ENCODE assay signal across 9 mouse cellular contexts in genomic region chrX:74367512-74367911, GRCm38 (mm10). TPM values are rescaled to one million over a fixed set of nuclear protein-coding genes. Genes with fewer than 3 reads are reported as not detected.
DNase-seq lines count a peak whose midpoint lies in the region; ATAC-seq and TF ChIP-seq lines count a peak whose summit lies in the region.
"Had no signal": no experiment of that assay in that cellular context is flagged by ENCODE, and none has a peak within 500 bp of the region (broad histone marks: within the 10 kb centered on the region; RNA-seq: fewer than 3 reads in every experiment).

No protein-coding gene starts in this region.

- 71% methylated on average over 10 of the region's 10 CpGs for WGBS in embryonic facial prominence, embryonic 12.5 days
- WGBS in hindbrain, embryonic 16.5 days = 66% methylated on average over 10 of the region's 10 CpGs
- WGBS in midbrain, embryonic 16.5 days = 70% methylated on average over 10 of the region's 10 CpGs

- H3K4me2 ChIP-seq in embryonic facial prominence, embryonic 12.5 days (replicated peaks) = peak overlapping the region; percentile 57
- peak overlapping the region; percentile 70 for H3K4me2 ChIP-seq in hindbrain, embryonic 16.5 days (ENCODE audit: low read length)
- H3K4me2 ChIP-seq in midbrain, embryonic 16.5 days (ENCODE audit: low read length) = peak overlapping the region; percentile 69

- H3K4me3 ChIP-seq in layer of hippocampus, adult 2 months = peak overlapping the region; percentile 68
- H3K4me3 ChIP-seq in embryonic facial prominence, embryonic 12.5 days = peak overlapping the region; percentile 57
- H3K4me3 ChIP-seq in hindbrain, embryonic 16.5 days (ENCODE audit: low read length) = peak overlapping the region; percentile 61
- H3K4me3 ChIP-seq in midbrain, embryonic 16.5 days (ENCODE audit: low read depth, low read length) = peak overlapping the region; percentile 57

- H3K9me3 ChIP-seq in embryonic facial prominence, embryonic 12.5 days = no peaks in the 10 kb centered on the region
- H3K9me3 ChIP-seq in hindbrain, embryonic 16.5 days (ENCODE audit: control insufficient read depth, low read length) = no peaks in the 10 kb centered on the region
- no peaks in the 10 kb centered on the region for H3K9me3 ChIP-seq in midbrain, embryonic 16.5 days (replicated peaks; ENCODE audit: control insufficient read depth, low read length, poor library complexity, severe bottlenecking)

- H3K27ac ChIP-seq in layer of hippocampus, adult 2 months = peak overlapping the region; percentile 90
- H3K27ac ChIP-seq in embryonic facial prominence, embryonic 12.5 days = no peak overlapping the region
- peak overlapping the region; percentile 80 for H3K27ac ChIP-seq in hindbrain, embryonic 16.5 days (ENCODE audit: low read depth, low read length)
- peak overlapping the region; percentile 85 for H3K27ac ChIP-seq in midbrain, embryonic 16.5 days (ENCODE audit: low read length)

- no peaks in the 10 kb centered on the region for H3K4me1 ChIP-seq in embryonic facial prominence, embryonic 12.5 days
- H3K4me1 ChIP-seq in hindbrain, embryonic 16.5 days (ENCODE audit: control insufficient read depth, insufficient read depth, low read depth, low read length) = peaks cover 8% of the 10 kb centered on the region
- H3K4me1 ChIP-seq in midbrain, embryonic 16.5 days (ENCODE audit: control insufficient read depth, insufficient read depth, low read length) = peaks cover 13% of the 10 kb centered on the region

- DNase-seq in layer of hippocampus, adult 2 months (ENCODE audit: low spot score in 2 of 2) = no peak
- DNase-seq in layer of hippocampus, adult 8-10 months (ENCODE audit: low spot score in 2 of 2) = no peak
- DNase-seq in retina, embryonic 14.5 days (ENCODE audit: low spot score) = no peak
- DNase-seq in layer of hippocampus, postnatal 36 days = no peak
- DNase-seq in embryo, embryonic 10.5 days (ENCODE audit: low spot score) = no peak

- H3K9ac ChIP-seq in embryonic facial prominence, embryonic 12.5 days = peak overlapping the region; percentile 82
- H3K9ac ChIP-seq in hindbrain, embryonic 16.5 days (ENCODE audit: low read depth, low read length) = peak overlapping the region; percentile 81
- peak overlapping the region; percentile 82 for H3K9ac ChIP-seq in midbrain, embryonic 16.5 days (ENCODE audit: low read depth, low read length)

- TF ChIP-seq CTCF in layer of hippocampus, adult 2 months (conservative IDR thresholded peaks at IDR 0.05) = no peak

- H3K27me3 ChIP-seq in embryonic facial prominence, embryonic 12.5 days = no peaks in the 10 kb centered on the region
- no peaks in the 10 kb centered on the region for H3K27me3 ChIP-seq in hindbrain, embryonic 16.5 days (replicated peaks; ENCODE audit: control insufficient read depth, insufficient read depth, low read length)
- H3K27me3 ChIP-seq in midbrain, embryonic 16.5 days (ENCODE audit: control insufficient read depth, insufficient read depth, low read depth, low read length) = no peaks in the 10 kb centered on the region

- ATAC-seq in embryonic facial prominence, embryonic 12.5 days (ENCODE audit: insufficient number of reproducible peaks, insufficient read depth, low FRiP score, low TSS enrichment) = no peak
- 0 out of 2 replicates have a peak, but pooled peaks have one; percentile 12 for ATAC-seq in hindbrain, embryonic 16.5 days
- peak; percentile 5; the same call in 1 of the 2 replicates for ATAC-seq in midbrain, embryonic 16.5 days
- ATAC-seq: activated CD4-positive, CD25-positive, alpha-beta regulatory T cell, adult 4 months had no signal

- H3K36me3 ChIP-seq in embryonic facial prominence, embryonic 12.5 days = no peaks in the 10 kb centered on the region
- peaks cover 2% of the 10 kb centered on the region; the same call in 1 of the 2 replicates for H3K36me3 ChIP-seq in hindbrain, embryonic 16.5 days (ENCODE audit: control insufficient read depth, insufficient read depth, low read length)
- H3K36me3 ChIP-seq in midbrain, embryonic 16.5 days (ENCODE audit: control insufficient read depth, insufficient read depth, low read length) = no peaks in the 10 kb centered on the region

RNA-seq across cellular contexts. Expression of gene Ubl4a, which starts 5.5 kb away (rescaled TPM):
- total RNA-seq in layer of hippocampus, adult 2 months (2021) = 10 to 100 TPM; 61.1 to 65.1 TPM
- 10 to 100 TPM; 53.8 to 75.5 (median 62.2) TPM for total RNA-seq in layer of hippocampus, adult 8-10 months (2022)
- polyA plus RNA-seq in embryonic facial prominence, embryonic 12.5 days (2016; fragmentation: Nextera tagmentation; extraction: Ambion mirVana) = 62.1 and 62.2 TPM in 2 replicates
- polyA plus RNA-seq in hindbrain, embryonic 16.5 days (2015; fragmentation: Nextera tagmentation; extraction: Ambion mirVana) = 72.9 and 74.6 TPM in 2 replicates
- polyA plus RNA-seq in midbrain, embryonic 16.5 days (2015; fragmentation: Nextera tagmentation; extraction: Ambion mirVana) = 65.9 and 72.6 TPM in 2 replicates
- 10 to 100 TPM; 67.7 to 68.7 TPM for total RNA-seq in layer of hippocampus, postnatal 36 days (2021)

RNA-seq across cellular contexts. Expression of gene Slc10a3, which starts 5.6 kb away (rescaled TPM):
- total RNA-seq in layer of hippocampus, adult 2 months (2021) = 1 to 10 TPM; 2.8 to 3.1 TPM
- total RNA-seq in layer of hippocampus, adult 8-10 months (2022) = 1 to 10 TPM; 2.6 to 3.4 (median 2.9) TPM
- polyA plus RNA-seq in embryonic facial prominence, embryonic 12.5 days (2016; fragmentation: Nextera tagmentation; extraction: Ambion mirVana) = 16.4 and 18.2 TPM in 2 replicates
- 7.5 and 8.2 TPM in 2 replicates for polyA plus RNA-seq in hindbrain, embryonic 16.5 days (2015; fragmentation: Nextera tagmentation; extraction: Ambion mirVana)
- 8.5 and 9.7 TPM in 2 replicates for polyA plus RNA-seq in midbrain, embryonic 16.5 days (2015; fragmentation: Nextera tagmentation; extraction: Ambion mirVana)
- 1 to 10 TPM; 2.1 to 3.3 TPM for total RNA-seq in layer of hippocampus, postnatal 36 days (2021)

RNA-seq across cellular contexts. Expression of gene Lage3, which starts 14.1 kb away (rescaled TPM):
- total RNA-seq in layer of hippocampus, adult 2 months (2021) = 10 to 100 TPM; 23.3 to 27.3 TPM
- total RNA-seq in layer of hippocampus, adult 8-10 months (2022) = 10 to 100 TPM; 23.8 to 28.8 (median 26.8) TPM
- polyA plus RNA-seq in embryonic facial prominence, embryonic 12.5 days (2016; fragmentation: Nextera tagmentation; extraction: Ambion mirVana) = 114 and 122 TPM in 2 replicates
- 69.7 and 78.4 TPM in 2 replicates for polyA plus RNA-seq in hindbrain, embryonic 16.5 days (2015; fragmentation: Nextera tagmentation; extraction: Ambion mirVana)
- 63.2 and 68.7 TPM in 2 replicates for polyA plus RNA-seq in midbrain, embryonic 16.5 days (2015; fragmentation: Nextera tagmentation; extraction: Ambion mirVana)
- total RNA-seq in layer of hippocampus, postnatal 36 days (2021) = 10 to 100 TPM; 25.1 to 26.4 TPM

RNA-seq across cellular contexts. Expression of gene Fam3a, which starts 25.6 kb away (rescaled TPM):
- total RNA-seq in layer of hippocampus, adult 2 months (2021) = 10 to 100 TPM; 18.3 to 23.8 TPM
- 10 to 100 TPM; 18.1 to 27.3 (median 21.7) TPM for total RNA-seq in layer of hippocampus, adult 8-10 months (2022)
- polyA plus RNA-seq in embryonic facial prominence, embryonic 12.5 days (2016; fragmentation: Nextera tagmentation; extraction: Ambion mirVana) = 34.2 and 34.3 TPM in 2 replicates
- 35.5 and 37.9 TPM in 2 replicates for polyA plus RNA-seq in hindbrain, embryonic 16.5 days (2015; fragmentation: Nextera tagmentation; extraction: Ambion mirVana)
- polyA plus RNA-seq in midbrain, embryonic 16.5 days (2015; fragmentation: Nextera tagmentation; extraction: Ambion mirVana) = 33.6 and 36.1 TPM in 2 replicates
- total RNA-seq in layer of hippocampus, postnatal 36 days (2021) = 10 to 100 TPM; 18.8 to 24.2 TPM

RNA-seq across cellular contexts. Expression of gene Ikbkg, which starts 25.6 kb away (rescaled TPM):
- 10 to 100 TPM; 49.9 to 51.7 TPM for total RNA-seq in layer of hippocampus, adult 2 months (2021)
- 10 to 100 TPM; 46.2 to 56.7 (median 50.2) TPM for total RNA-seq in layer of hippocampus, adult 8-10 months (2022)
- 19.4 and 20.0 TPM in 2 replicates for polyA plus RNA-seq in embryonic facial prominence, embryonic 12.5 days (2016; fragmentation: Nextera tagmentation; extraction: Ambion mirVana)
- 14.3 and 17.1 TPM in 2 replicates for polyA plus RNA-seq in hindbrain, embryonic 16.5 days (2015; fragmentation: Nextera tagmentation; extraction: Ambion mirVana)
- polyA plus RNA-seq in midbrain, embryonic 16.5 days (2015; fragmentation: Nextera tagmentation; extraction: Ambion mirVana) = 16.4 and 19.9 TPM in 2 replicates
- total RNA-seq in layer of hippocampus, postnatal 36 days (2021) = 10 to 100 TPM; 47.1 to 50.4 TPM
